Mouse (Mus musculus) MEL (cell line): ENCODE data around the gene Map3k3. TPM values are rescaled to one million over a fixed set of nuclear protein-coding genes. Genes with fewer than 3 reads are reported as not detected.

ENCODE experiments used
- DNase-seq: peaks from one replicate; pipeline ENCODE4 v3.0.0; 2011; ENCODE audit warnings: low read depth, low spot score
- H3K27ac ChIP-seq: 2 replicates; pipeline ENCODE4 v1.5.1; 2012; ENCODE audit warnings: low read depth, mild to moderate bottlenecking, control low read depth, low read length, moderate library complexity; ENCODE audit not compliant: control insufficient read depth
- H3K27me3 ChIP-seq, 2 experiments: fragments of 150-350 bp in 1 of 2; sonication (generic) in 1 of 2; 2 replicates each; pipeline ENCODE4 v1.6.1; 2012; ENCODE audit warnings: low read length in 2 of 2, mild to moderate bottlenecking in 2 of 2, improper control_type of control experiment in 1 of 2, moderate library complexity in 1 of 2; ENCODE audit not compliant: insufficient read depth in 2 of 2, control insufficient read depth in 1 of 2
- H3K36me3 ChIP-seq, 2 experiments: 2 replicates each; pipeline ENCODE4 v1.6.1; 2012 to 2014; ENCODE audit warnings: low read length in 2 of 2, improper control_type of control experiment in 1 of 2, inconsistent platforms in 1 of 2, mild to moderate bottlenecking in 1 of 2; ENCODE audit not compliant: insufficient read depth in 2 of 2, control insufficient read depth in 1 of 2
- H3K4me1 ChIP-seq, 2 experiments: fragments of 150-350 bp in 1 of 2; sonication (generic) in 1 of 2; 2 replicates each; pipeline ENCODE4 v1.6.1; 2012; ENCODE audit warnings: low read length in 2 of 2, improper control_type of control experiment in 1 of 2, mild to moderate bottlenecking in 1 of 2; ENCODE audit not compliant: insufficient read depth in 2 of 2, control insufficient read depth in 1 of 2
- H3K4me3 ChIP-seq, 2 experiments: fragments of 150-350 bp in 1 of 2; sonication (generic) in 1 of 2; 2 replicates each; pipeline ENCODE4 v1.5.1; 2012; ENCODE audit warnings: low read depth in 2 of 2, low read length in 2 of 2, mild to moderate bottlenecking in 2 of 2, moderate library complexity in 2 of 2, control low read depth in 1 of 2, improper control_type of control experiment in 1 of 2; ENCODE audit not compliant: control insufficient read depth in 1 of 2, insufficient read depth in 1 of 2
- H3K79me2 ChIP-seq: 2 replicates; pipeline ENCODE4 v1.6.1; 2012; ENCODE audit warnings: mild to moderate bottlenecking, low read length, moderate library complexity; ENCODE audit not compliant: control insufficient read depth, poor library complexity, insufficient read depth
- H3K9ac ChIP-seq: 2 replicates; pipeline ENCODE4 v1.6.1; 2012; ENCODE audit warnings: low read depth, mild to moderate bottlenecking, control low read depth, low read length, moderate library complexity; ENCODE audit not compliant: control insufficient read depth, poor library complexity, severe bottlenecking
- H3K9me3 ChIP-seq: fragments of 150-350 bp; sonication (generic); replicated peaks from 2 replicates; pipeline ENCODE4 v1.6.1; 2012; ENCODE audit warnings: mild to moderate bottlenecking, low read length, improper control_type of control experiment, moderate library complexity; ENCODE audit not compliant: insufficient read depth
- BHLHE40 ChIP-seq: IDR thresholded peaks from 2 replicates; pipeline ENCODE4 v1.6.1; 2012; ENCODE audit warnings: low read depth, mild to moderate bottlenecking, inconsistent platforms, low read length, improper control_type of control experiment, borderline replicate concordance
- CHD2 ChIP-seq: IDR thresholded peaks from 2 replicates; pipeline ENCODE4 v1.6.1; 2011; ENCODE audit warnings: low read length, improper control_type of control experiment
- CTCF ChIP-seq, 3 experiments: IDR thresholded peaks in 2 of 3; conservative IDR thresholded peaks in 1 of 3; 2 replicates each; pipeline ENCODE4 v1.5.1; 2011 to 2012; ENCODE audit warnings: low read length in 3 of 3, low read depth in 2 of 3, mild to moderate bottlenecking in 2 of 3, improper control_type of control experiment in 1 of 3, inconsistent platforms in 1 of 3, mixed read lengths in 1 of 3, moderate library complexity in 1 of 3; ENCODE audit not compliant: control insufficient read depth in 1 of 3, insufficient read depth in 1 of 3, poor library complexity in 1 of 3, severe bottlenecking in 1 of 3
- E2F4 ChIP-seq: IDR thresholded peaks from 2 replicates; pipeline ENCODE4 v1.6.1; 2011; ENCODE audit warnings: low read depth, low read length, improper control_type of control experiment, borderline replicate concordance
- ELF1 ChIP-seq: IDR thresholded peaks from 2 replicates; pipeline ENCODE4 v1.6.1; 2014; ENCODE audit warnings: low read depth, mild to moderate bottlenecking, inconsistent platforms, low read length, improper control_type of control experiment, moderate library complexity
- EP300 ChIP-seq, 2 experiments: IDR thresholded peaks; 2 replicates each; pipeline ENCODE4 v1.6.1; 2011; ENCODE audit warnings: improper control_type of control experiment in 2 of 2, low read length in 2 of 2, low read depth in 1 of 2, mild to moderate bottlenecking in 1 of 2
- ETS1 ChIP-seq: IDR thresholded peaks from 2 replicates; pipeline ENCODE4 v1.6.1; 2012; ENCODE audit warnings: low read depth, mild to moderate bottlenecking, inconsistent platforms, low read length, improper control_type of control experiment, moderate library complexity
- GABPA ChIP-seq: IDR thresholded peaks from 2 replicates; pipeline ENCODE4 v1.6.1; 2012; ENCODE audit warnings: low read depth, mild to moderate bottlenecking, inconsistent platforms, low read length, improper control_type of control experiment, moderate library complexity
- GATA1 ChIP-seq: IDR thresholded peaks from 2 replicates; pipeline ENCODE4 v1.6.1; 2011; ENCODE audit warnings: low read depth, low read length, improper control_type of control experiment
- HCFC1 ChIP-seq: IDR thresholded peaks from 2 replicates; pipeline ENCODE4 v1.6.1; 2012; ENCODE audit warnings: low read depth, mild to moderate bottlenecking, inconsistent platforms, low read length, improper control_type of control experiment, moderate library complexity
- KAT2A ChIP-seq: conservative IDR thresholded peaks from 2 replicates; pipeline ENCODE4 v1.6.1; 2012; ENCODE audit warnings: low read depth, low read length, improper control_type of control experiment, inconsistent platforms
- MAFK ChIP-seq: IDR thresholded peaks from 2 replicates; pipeline ENCODE4 v1.6.1; 2011; ENCODE audit warnings: low read depth, mild to moderate bottlenecking, low read length, improper control_type of control experiment, borderline replicate concordance
- MAX ChIP-seq: IDR thresholded peaks from 2 replicates; pipeline ENCODE4 v1.6.1; 2011; ENCODE audit warnings: low read length, improper control_type of control experiment
- MAZ ChIP-seq: IDR thresholded peaks from 2 replicates; pipeline ENCODE4 v1.6.1; 2012; ENCODE audit warnings: low read depth, mild to moderate bottlenecking, inconsistent platforms, low read length, improper control_type of control experiment
- MEF2A ChIP-seq: IDR thresholded peaks from 2 replicates; pipeline ENCODE4 v1.6.1; 2014; ENCODE audit warnings: low read depth, mild to moderate bottlenecking, inconsistent platforms, low read length, improper control_type of control experiment; ENCODE audit not compliant: poor library complexity, insufficient replicate concordance, severe bottlenecking; ENCODE audit errors: extremely low read depth
- MXI1 ChIP-seq: IDR thresholded peaks from 2 replicates; pipeline ENCODE4 v1.6.1; 2011; ENCODE audit warnings: mild to moderate bottlenecking, low read depth, low read length, improper control_type of control experiment
- MYB ChIP-seq: IDR thresholded peaks from 2 replicates; pipeline ENCODE4 v1.6.1; 2011; ENCODE audit warnings: mild to moderate bottlenecking, low read depth, low read length, improper control_type of control experiment
- MYC ChIP-seq: IDR thresholded peaks from 2 replicates; pipeline ENCODE4 v1.6.1; 2011; ENCODE audit warnings: low read depth, mild to moderate bottlenecking, low read length, improper control_type of control experiment, moderate library complexity
- NELFE ChIP-seq: IDR thresholded peaks from 2 replicates; pipeline ENCODE4 v1.6.1; 2011; ENCODE audit warnings: low read depth, low read length, improper control_type of control experiment
- NRF1 ChIP-seq: IDR thresholded peaks from 2 replicates; pipeline ENCODE4 v1.6.1; 2014; ENCODE audit warnings: low read depth, mild to moderate bottlenecking, inconsistent platforms, low read length, improper control_type of control experiment, moderate library complexity; ENCODE audit not compliant: poor library complexity, insufficient read depth, severe bottlenecking
- POLR2A ChIP-seq, 2 experiments: IDR thresholded peaks; 2 replicates each; pipeline ENCODE4 v1.6.1; 2011 to 2012; ENCODE audit warnings: low read length in 2 of 2, mild to moderate bottlenecking in 2 of 2, control low read depth in 1 of 2, improper control_type of control experiment in 1 of 2, low read depth in 1 of 2, moderate library complexity in 1 of 2; ENCODE audit not compliant: control insufficient read depth in 1 of 2, insufficient read depth in 1 of 2, poor library complexity in 1 of 2
- POLR2AphosphoS2 ChIP-seq: IDR thresholded peaks from 2 replicates; pipeline ENCODE4 v1.6.1; 2011; ENCODE audit warnings: low read length, improper control_type of control experiment
- RAD21 ChIP-seq: IDR thresholded peaks from 2 replicates; pipeline ENCODE4 v1.6.1; 2011; ENCODE audit warnings: mild to moderate bottlenecking, low read depth, low read length, improper control_type of control experiment
- RCOR1 ChIP-seq: IDR thresholded peaks from 2 replicates; pipeline ENCODE4 v1.6.1; 2012; ENCODE audit warnings: low read depth, mild to moderate bottlenecking, inconsistent platforms, low read length, improper control_type of control experiment
- SMC3 ChIP-seq: IDR thresholded peaks from 2 replicates; pipeline ENCODE4 v1.6.1; 2011; ENCODE audit warnings: low read depth, low read length, improper control_type of control experiment
- TAL1 ChIP-seq: IDR thresholded peaks from 2 replicates; pipeline ENCODE4 v1.6.1; 2012; ENCODE audit warnings: mild to moderate bottlenecking, inconsistent platforms, low read length, moderate library complexity, mixed read lengths
- TBP ChIP-seq: IDR thresholded peaks from 2 replicates; pipeline ENCODE4 v1.8.0; 2011; ENCODE audit warnings: low read depth, low read length, improper control_type of control experiment
- TCF12 ChIP-seq: IDR thresholded peaks from 2 replicates; pipeline ENCODE4 v1.6.1; 2014; ENCODE audit warnings: low read depth, mild to moderate bottlenecking, inconsistent platforms, low read length, improper control_type of control experiment, moderate library complexity
- USF1 ChIP-seq: IDR thresholded peaks from 2 replicates; pipeline ENCODE4 v1.6.1; 2014; ENCODE audit warnings: low read depth, mild to moderate bottlenecking, inconsistent platforms, low read length, improper control_type of control experiment, moderate library complexity
- USF2 ChIP-seq, 2 experiments: IDR thresholded peaks; 2 replicates each; pipeline ENCODE4 v1.6.1; 2011 to 2012; ENCODE audit warnings: improper control_type of control experiment in 2 of 2, low read length in 2 of 2, borderline replicate concordance in 1 of 2, inconsistent platforms in 1 of 2, low read depth in 1 of 2, mild to moderate bottlenecking in 1 of 2; ENCODE audit not compliant: insufficient read depth in 1 of 2
- ZC3H11A ChIP-seq: IDR thresholded peaks from 2 replicates; pipeline ENCODE4 v1.6.1; 2012; ENCODE audit warnings: low read depth, mild to moderate bottlenecking, inconsistent platforms, low read length, improper control_type of control experiment
- ZKSCAN1 ChIP-seq: IDR thresholded peaks from 2 replicates; pipeline ENCODE4 v1.6.1; 2012; ENCODE audit warnings: low read depth, mild to moderate bottlenecking, inconsistent platforms, low read length, improper control_type of control experiment, moderate library complexity
- ZMIZ1 ChIP-seq: IDR thresholded peaks from 2 replicates; pipeline ENCODE4 v1.6.1; 2012; ENCODE audit warnings: low read depth, mild to moderate bottlenecking, inconsistent platforms, low read length, improper control_type of control experiment, moderate library complexity
- ZNF384 ChIP-seq: IDR thresholded peaks from 2 replicates; pipeline ENCODE4 v1.6.1; 2012; ENCODE audit warnings: low read depth, mild to moderate bottlenecking, inconsistent platforms, low read length, improper control_type of control experiment
- polyA plus RNA-seq, 2 experiments: library from polyadenylated mRNA; stranded (reverse) in 1 of 2; unstranded in 1 of 2; fragments of >175 nt in 1 of 2; fragments of >200 nt in 1 of 2; gene quantifications; 2 replicates each; pipeline versions ENCODE4 v1.2.1 to v1.2.4; 2012; ENCODE audit warnings: low replicate concordance in 2 of 2, low read depth in 1 of 2; ENCODE audit not compliant: insufficient read length in 2 of 2, insufficient read depth in 1 of 2, missing spikeins in 1 of 2
- total RNA-seq: library from RNA; depleted of rRNA; stranded (reverse); fragments of 300-350 nt; gene quantifications from 2 replicates; pipeline ENCODE4 v1.2.3, GENCODE M21; 2012

Gene Map3k3
- total and polyA plus RNA-seq, 3 experiments, result 10.5 to 14.3 TPM; not detected in 1

DNA sequence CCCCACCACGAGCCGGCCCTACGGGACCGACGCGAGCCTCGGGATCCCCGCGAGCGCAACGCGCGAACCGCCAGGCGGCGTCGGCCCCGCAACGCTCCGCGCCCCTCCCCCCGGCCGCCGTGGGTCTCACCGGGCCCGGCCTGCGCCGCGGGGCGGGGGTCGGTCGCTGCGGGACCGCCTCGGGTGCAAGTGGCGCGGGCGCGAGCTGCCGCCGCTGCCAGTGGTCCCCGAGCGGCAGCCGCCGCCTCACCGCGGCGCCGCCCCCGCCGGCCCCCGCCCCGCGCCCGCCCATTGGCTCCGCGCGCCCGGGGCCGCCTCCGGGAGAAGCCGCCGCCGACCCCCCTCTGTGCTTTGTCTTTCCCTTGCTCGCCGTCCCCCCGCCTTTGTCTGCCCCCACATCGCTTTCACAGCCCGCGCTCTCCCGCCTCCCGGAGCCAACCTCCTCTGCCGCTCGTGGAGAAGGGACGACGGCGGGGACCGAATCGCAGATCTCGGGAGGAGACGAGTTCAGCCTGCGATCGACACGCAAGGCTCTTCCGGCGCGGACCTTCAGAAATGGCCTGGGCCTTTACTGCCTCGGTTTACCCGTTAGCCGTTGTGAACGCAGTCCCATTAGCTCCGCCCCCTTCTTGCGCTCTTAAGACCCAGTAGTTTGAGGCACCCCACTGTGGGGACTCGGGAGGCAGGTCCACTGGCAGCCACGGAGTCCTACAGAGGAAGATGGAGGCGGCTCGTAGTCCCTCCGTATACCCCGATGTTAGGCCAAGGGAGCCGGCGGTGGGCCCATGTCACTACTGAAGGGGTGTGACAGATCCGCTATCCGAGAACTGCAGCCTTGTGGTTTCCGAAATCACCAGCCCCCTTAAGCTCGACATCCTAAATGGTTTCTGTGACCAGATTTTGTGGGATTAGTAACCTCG, 75.8 kb downstream of the Map3k3 start:
- H3K4me1 ChIP-seq, result peaks cover 0 to 20% of the 10 kb centered on the region in 2 experiments; a peak in 2 of 4 replicates
- H3K9me3 ChIP-seq, result no peaks in the 10 kb centered on the region
- peaks cover 13% of the 10 kb centered on the region for H3K79me2 ChIP-seq
- peak overlapping the region; percentile 85 to 97 for H3K4me3 ChIP-seq
- H3K36me3 ChIP-seq, result peaks cover 0 to 4% of the 10 kb centered on the region in 2 experiments; a peak in 1 of 4 replicates
- peak overlapping the region; percentile 85 for H3K27ac ChIP-seq
- H3K9ac ChIP-seq, result peak overlapping the region; percentile 92
- H3K27me3 ChIP-seq, result no peaks in the 10 kb centered on the region
- peak; percentile 87 for DNase-seq
- no peak for TF ChIP-seq ZC3H11A
- no peak for TF ChIP-seq USF2 (IDR thresholded peaks at IDR 0.05; ENCODE audit: borderline replicate concordance in 1 of 2, insufficient read depth in 1 of 2, low read depth in 1 of 2, low read length in 2 of 2)
- TF ChIP-seq ETS1, result no peak
- TF ChIP-seq MAX, result peak; percentile 39; the same call in 1 of the 2 replicates
- peak; percentile 50; the same call in 1 of the 2 replicates for TF ChIP-seq HCFC1
- TF ChIP-seq RAD21, result no peak
- no peak for TF ChIP-seq MEF2A
- no peak for TF ChIP-seq CHD2
- TF ChIP-seq RCOR1, result peak; percentile 90
- no peak for TF ChIP-seq ZNF384
- TF ChIP-seq TCF12, result 0 out of 2 replicates have a peak, but pooled peaks have one; percentile 1
- no peak for TF ChIP-seq BHLHE40
- 0 out of 2 replicates have a peak, but pooled peaks have one; percentile 67 for TF ChIP-seq ZMIZ1
- TF ChIP-seq NELFE, result peak; percentile 78
- TF ChIP-seq MAZ, result peak; percentile 95; the same call in 1 of the 2 replicates
- no peak; the same call in 1 of the 2 replicates for TF ChIP-seq NRF1
- 0 out of 2 replicates have a peak, but pooled peaks have one; percentile 42 for TF ChIP-seq MYC
- TF ChIP-seq E2F4, result no peak
- peak; percentile 62 for TF ChIP-seq TAL1
- TF ChIP-seq POLR2AphosphoS2, result peak; percentile 73
- TF ChIP-seq GATA1, result no peak
- peak; percentile 38; the same call in 1 of the 2 replicates for TF ChIP-seq MYB
- TF ChIP-seq SMC3, result no peak
- TF ChIP-seq KAT2A, result no peak; the same call in 1 of the 2 replicates
- TF ChIP-seq CTCF (IDR thresholded peaks at IDR 0.05 in 2 of 3, conservative IDR thresholded peaks at IDR 0.05 in 1 of 3; ENCODE audit: control insufficient read depth in 1 of 3, insufficient read depth in 1 of 3, low read depth in 2 of 3, low read length in 3 of 3, poor library complexity in 1 of 3, severe bottlenecking in 1 of 3), result peak in 1 of 3 experiments; percentile 35; a peak in 1 of 6 replicates
- TF ChIP-seq EP300 (IDR thresholded peaks at IDR 0.05; ENCODE audit: low read depth in 1 of 2, low read length in 2 of 2), result peak in 1 of 2 experiments; percentile 17; a peak in 1 of 4 replicates
- peak; percentile 72 to 90 for TF ChIP-seq POLR2A (IDR thresholded peaks at IDR 0.05; ENCODE audit: control insufficient read depth in 1 of 2, insufficient read depth in 1 of 2, low read depth in 1 of 2, low read length in 2 of 2, poor library complexity in 1 of 2)
- no peak; the same call in none of the 2 replicates for TF ChIP-seq MXI1
- TF ChIP-seq ELF1, result 0 out of 2 replicates have a peak, but pooled peaks have one; percentile 20
- TF ChIP-seq MAFK, result no peak
- no peak for TF ChIP-seq USF1
- TF ChIP-seq ZKSCAN1, result no peak
- no peak for TF ChIP-seq TBP
- no peak for TF ChIP-seq GABPA
